Mouse (Mus musculus): ENCODE measurements around the gene Elavl3.

DNA sequence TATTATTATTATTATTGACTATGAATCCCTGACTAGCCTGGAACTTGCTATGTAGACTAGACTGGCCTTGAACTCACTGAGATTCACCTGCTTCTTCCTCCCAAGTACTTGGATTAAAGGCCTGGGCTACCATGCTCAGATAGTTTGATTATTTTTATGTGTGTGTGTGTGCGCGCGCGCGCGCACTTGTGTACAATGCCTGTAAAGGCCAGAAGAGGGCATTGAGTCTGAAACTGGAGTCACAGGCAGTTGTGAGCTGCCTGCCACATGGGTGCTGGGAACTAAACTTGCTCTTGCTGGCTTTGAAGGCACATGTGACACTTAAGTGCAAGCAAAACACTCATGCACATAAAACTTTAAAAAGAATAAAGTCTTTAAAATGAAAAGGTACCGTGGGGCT, 37.5 kb upstream of the Elavl3 start:
- TF ChIP-seq EP300 (IDR thresholded peaks at IDR 0.05; ENCODE audit: low read depth), result no peak
- no peak for TF ChIP-seq CTCF (IDR thresholded peaks at IDR 0.05; ENCODE audit: low read depth)

Measured in liver, postnatal 0 days (tissue).